Mouse (Mus musculus) neural tube, embryonic 15.5 days (tissue): ENCODE data around the gene Atp10a. TPM values are rescaled to one million over a fixed set of nuclear protein-coding genes. Genes with fewer than 3 reads are reported as not detected.

Experiments
- ATAC-seq: fragments of 200-750 bp; cut with Nextera tagmentation; 2 replicates; pipeline ENCODE4 v1.8.0; 2017; ENCODE audit warnings: mild to moderate bottlenecking, moderate TSS enrichment, moderate library complexity; ENCODE audit not compliant: low FRiP score
- H3K27ac ChIP-seq: fragments of 300-500 bp; sonication (generic); replicated peaks from 2 replicates; pipeline ENCODE4 v1.5.1; 2015; ENCODE audit warnings: mild to moderate bottlenecking, inconsistent platforms
- H3K27me3 ChIP-seq: fragments of 300-500 bp; sonication (generic); replicated peaks from 2 replicates; pipeline ENCODE4 v1.6.1; 2015; ENCODE audit warnings: inconsistent platforms
- H3K36me3 ChIP-seq: fragments of 300-500 bp; sonication (generic); 2 replicates; pipeline ENCODE4 v1.6.1; 2015; ENCODE audit warnings: inconsistent platforms
- H3K4me1 ChIP-seq: fragments of 300-500 bp; sonication (generic); 2 replicates; pipeline ENCODE4 v1.6.1; 2015; ENCODE audit warnings: inconsistent platforms
- H3K4me2 ChIP-seq: fragments of 300-500 bp; sonication (generic); 2 replicates; pipeline ENCODE4 v1.6.1; 2015; ENCODE audit warnings: inconsistent platforms, mild to moderate bottlenecking, moderate library complexity
- H3K4me3 ChIP-seq: fragments of 300-500 bp; sonication (generic); replicated peaks from 2 replicates; pipeline ENCODE4 v1.5.1; 2015; ENCODE audit warnings: mild to moderate bottlenecking, inconsistent platforms
- H3K9ac ChIP-seq: fragments of 300-500 bp; sonication (generic); replicated peaks from 2 replicates; pipeline ENCODE4 v1.6.1; 2015; ENCODE audit warnings: mild to moderate bottlenecking, inconsistent platforms
- H3K9me3 ChIP-seq: fragments of 300-500 bp; sonication (generic); replicated peaks from 2 replicates; pipeline ENCODE4 v1.6.1; 2016; ENCODE audit warnings: inconsistent platforms
- WGBS: fragments of 180-500 bp; shearing (Covaris S2); methylation state at CpG from one replicate; pipeline ENCODE4 v1.1.7; 2015; ENCODE audit warnings: mixed read lengths; 5-methylcytosine and 5-hydroxymethylcytosine counted together
- polyA plus RNA-seq: library from polyadenylated mRNA; unstranded; fragments of >200 nt; fragmentation: Nextera tagmentation; extraction: Ambion mirVana; gene quantifications from 2 replicates; pipeline ENCODE4 v1.2.1, GENCODE M21; 2015

Gene Atp10a
- polyA plus RNA-seq, 1 experiment from 2014 or later, result 1.1 TPM

DNA sequence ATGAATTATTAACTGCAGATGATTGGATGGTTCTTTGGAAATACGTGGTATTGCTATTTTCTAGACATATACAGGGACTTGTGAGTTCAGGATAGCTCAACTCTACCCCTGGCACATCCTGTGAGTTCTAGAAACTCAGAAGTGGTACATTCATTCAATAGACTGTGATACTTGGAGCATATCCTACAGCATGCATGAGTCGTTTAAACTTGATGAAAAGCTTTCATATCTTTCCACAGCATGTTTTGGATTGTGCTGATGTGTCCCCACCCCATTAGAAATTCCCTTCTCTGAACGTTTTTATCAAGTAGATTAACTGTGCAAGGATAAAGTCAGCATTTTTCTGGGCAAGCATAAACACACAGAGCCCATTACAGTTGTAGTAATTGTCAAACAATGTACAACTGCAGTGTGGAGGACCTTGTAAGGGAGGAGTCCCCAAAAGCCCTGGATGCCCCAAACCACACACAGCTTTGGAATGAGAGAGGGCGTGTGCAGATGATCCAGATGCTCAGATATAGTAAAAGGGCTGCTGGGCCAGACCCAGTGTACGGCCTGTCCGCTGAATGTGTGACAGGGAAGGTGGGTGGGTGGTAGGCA lies 35.1 kb downstream of the Atp10a start:
- Histone ChIP-seq H3K27ac (no peak overlapping the region), H3K9me3 (no peaks in the 10 kb centered on the region), H3K9ac (no peak overlapping the region), H3K4me2 (no peak overlapping the region), H3K4me1 (peaks cover 8% of the 10 kb centered on the region; the same call in 1 of the 2 replicates), H3K36me3 (no peaks in the 10 kb centered on the region), H3K27me3 (no peaks in the 10 kb centered on the region), H3K4me3 (no peak overlapping the region)
- 0 out of 2 replicates have a peak, but pooled peaks have one; percentile 45 for ATAC-seq
- 77% methylated on average over 6 of the region's 6 CpGs for WGBS

DNA sequence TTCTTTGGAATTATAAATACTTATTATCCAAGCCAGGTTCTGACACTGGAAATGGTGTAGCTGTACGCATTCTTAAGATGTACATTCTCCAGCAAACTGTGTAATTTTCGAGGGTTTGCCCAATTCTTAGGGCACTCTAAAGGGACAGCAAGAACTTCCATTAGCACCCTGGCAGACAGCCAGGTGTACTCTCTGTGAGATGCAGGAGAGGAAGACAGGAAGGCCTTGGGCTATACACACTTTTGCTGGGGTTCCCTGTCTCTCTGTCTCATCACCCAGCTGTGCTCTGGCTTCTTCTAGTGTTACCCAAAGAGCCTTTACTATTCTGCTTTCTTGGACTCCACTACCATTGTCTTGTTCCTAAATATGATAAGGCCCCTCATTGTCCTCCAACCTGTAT lies 36.7 kb downstream of the Atp10a start:
- no peak for ATAC-seq
- Histone ChIP-seq H3K9ac (no peak overlapping the region), H3K4me1 (peaks cover 8% of the 10 kb centered on the region; the same call in 1 of the 2 replicates), H3K9me3 (no peaks in the 10 kb centered on the region), H3K27me3 (no peaks in the 10 kb centered on the region), H3K4me3 (no peak overlapping the region), H3K4me2 (no peak overlapping the region), H3K27ac (no peak overlapping the region), H3K36me3 (no peaks in the 10 kb centered on the region)
- WGBS, result 80% methylated on average over 2 of the region's 2 CpGs

DNA sequence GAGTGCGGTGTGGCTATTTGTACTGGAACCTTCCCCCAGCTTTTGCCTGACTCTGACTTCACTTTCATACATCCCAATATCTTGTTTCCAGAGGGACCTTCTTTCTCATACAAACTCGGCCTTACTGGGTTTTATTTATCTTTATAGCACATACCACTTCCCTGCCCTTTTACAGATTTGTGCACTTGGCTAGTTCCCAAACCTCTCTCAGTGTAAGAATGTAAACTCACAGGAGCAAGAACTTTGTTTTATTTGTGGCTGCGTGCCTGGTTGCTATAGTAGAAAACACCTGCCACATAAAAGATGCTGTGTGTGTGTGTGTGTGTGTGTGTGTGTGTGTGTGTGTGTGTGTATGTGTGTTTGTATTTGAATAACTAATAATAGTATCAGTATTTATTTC lies 37.4 kb downstream of the Atp10a start:
- WGBS, result 59% methylated on average over 3 of the region's 3 CpGs
- H3K27ac ChIP-seq, result no peak overlapping the region
- H3K4me2 ChIP-seq, result no peak overlapping the region
- H3K4me3 ChIP-seq, result no peak overlapping the region
- no peaks in the 10 kb centered on the region for H3K27me3 ChIP-seq
- H3K36me3 ChIP-seq, result no peaks in the 10 kb centered on the region
- H3K9ac ChIP-seq, result no peak overlapping the region
- no peak for ATAC-seq
- H3K4me1 ChIP-seq, result peaks cover 8% of the 10 kb centered on the region; the same call in 1 of the 2 replicates
- H3K9me3 ChIP-seq, result no peaks in the 10 kb centered on the region

DNA sequence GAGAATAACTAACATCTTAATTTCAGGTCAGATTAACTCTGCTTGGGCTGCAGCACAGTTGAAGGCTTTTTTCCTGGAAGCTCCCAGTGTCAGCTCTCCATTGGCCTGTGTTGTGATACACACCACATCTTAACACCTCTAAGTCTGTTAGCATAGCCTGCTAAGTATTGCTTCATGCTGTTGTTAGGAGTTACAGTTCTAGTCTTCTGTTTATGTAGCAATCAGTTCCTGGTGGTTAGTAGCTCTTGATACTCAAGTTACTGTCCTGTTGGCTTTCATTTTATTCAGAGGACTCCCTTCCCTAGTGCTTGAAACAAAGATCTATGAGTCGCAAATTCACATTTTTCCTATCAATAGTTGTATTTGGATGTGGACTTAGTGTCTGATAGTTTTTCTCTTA lies 39.7 kb downstream of the Atp10a start:
- Histone ChIP-seq H3K36me3 (no peaks in the 10 kb centered on the region), H3K4me3 (no peak overlapping the region), H3K27me3 (no peaks in the 10 kb centered on the region), H3K4me1 (no peaks in the 10 kb centered on the region), H3K4me2 (no peak overlapping the region), H3K9ac (no peak overlapping the region), H3K9me3 (no peaks in the 10 kb centered on the region), H3K27ac (no peak overlapping the region)
- 95% methylated on average over 1 of the region's 1 CpGs for WGBS
- ATAC-seq, result no peak

DNA sequence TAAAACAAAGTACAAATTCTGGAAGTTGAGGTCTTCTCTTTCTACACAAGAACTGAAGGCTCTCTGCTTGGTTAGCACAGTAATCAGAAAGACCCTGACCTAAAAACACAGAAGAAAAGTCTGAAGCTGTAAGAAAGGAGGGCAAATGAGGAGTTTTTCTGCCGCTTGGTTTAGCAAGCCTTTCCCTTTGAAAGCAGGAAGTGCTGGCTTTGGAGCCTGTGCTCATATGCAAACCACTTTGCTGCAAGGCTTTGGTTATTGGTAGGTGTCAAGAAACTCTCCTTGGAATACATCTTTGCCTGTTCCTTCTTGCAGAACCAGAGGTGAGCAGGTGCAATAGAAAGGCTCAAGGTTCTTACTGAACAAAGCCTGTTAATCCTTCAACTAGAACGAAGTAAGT lies 41.1 kb downstream of the Atp10a start:
- no peak overlapping the region for H3K4me2 ChIP-seq
- WGBS, result 73% methylated on average over 2 of the region's 2 CpGs
- no peak overlapping the region for H3K4me3 ChIP-seq
- no peak overlapping the region for H3K9ac ChIP-seq
- H3K4me1 ChIP-seq, result no peaks in the 10 kb centered on the region
- no peak overlapping the region for H3K27ac ChIP-seq
- no peaks in the 10 kb centered on the region for H3K36me3 ChIP-seq
- no peaks in the 10 kb centered on the region for H3K27me3 ChIP-seq
- no peak for ATAC-seq
- H3K9me3 ChIP-seq, result no peaks in the 10 kb centered on the region

DNA sequence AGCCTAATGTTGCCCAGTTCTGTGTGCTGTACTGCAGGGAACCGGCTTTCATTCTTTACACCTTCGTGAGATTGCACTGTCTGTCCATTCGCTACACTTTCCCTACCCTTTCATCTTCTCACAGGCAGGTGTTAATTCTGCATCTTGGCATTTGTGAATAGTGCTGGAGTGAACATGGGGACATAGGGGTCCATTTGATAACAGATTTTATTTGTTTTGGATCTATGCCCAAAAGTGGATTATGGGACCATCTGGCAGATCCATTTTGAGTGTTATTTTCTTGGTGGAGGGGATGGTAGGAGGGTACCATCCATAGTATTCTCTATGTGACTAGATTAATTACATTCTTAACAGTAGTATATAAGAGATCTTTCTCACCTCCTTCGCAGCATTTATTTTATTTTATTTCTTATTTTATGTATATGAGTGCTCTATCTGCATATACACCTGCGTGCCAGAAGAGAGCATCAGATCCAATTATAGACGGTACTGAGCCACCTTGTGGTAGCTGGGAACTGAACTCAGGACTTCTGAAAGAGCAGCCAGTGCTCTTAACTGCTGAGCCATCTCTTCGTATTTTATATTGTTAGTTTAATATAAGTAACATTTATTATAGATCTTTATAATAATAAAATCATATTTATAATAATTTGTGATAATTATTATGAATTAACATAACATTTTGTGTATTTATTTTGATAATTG lies 42.9 kb downstream of the Atp10a start:
- no peaks in the 10 kb centered on the region for H3K4me1 ChIP-seq
- ATAC-seq, result no peak
- H3K27ac ChIP-seq, result no peak overlapping the region
- no peak overlapping the region for H3K4me3 ChIP-seq
- WGBS, result 80% methylated on average over 7 of the region's 7 CpGs
- no peaks in the 10 kb centered on the region for H3K9me3 ChIP-seq
- H3K36me3 ChIP-seq, result no peaks in the 10 kb centered on the region
- H3K27me3 ChIP-seq, result no peaks in the 10 kb centered on the region
- no peak overlapping the region for H3K4me2 ChIP-seq
- H3K9ac ChIP-seq, result no peak overlapping the region

DNA sequence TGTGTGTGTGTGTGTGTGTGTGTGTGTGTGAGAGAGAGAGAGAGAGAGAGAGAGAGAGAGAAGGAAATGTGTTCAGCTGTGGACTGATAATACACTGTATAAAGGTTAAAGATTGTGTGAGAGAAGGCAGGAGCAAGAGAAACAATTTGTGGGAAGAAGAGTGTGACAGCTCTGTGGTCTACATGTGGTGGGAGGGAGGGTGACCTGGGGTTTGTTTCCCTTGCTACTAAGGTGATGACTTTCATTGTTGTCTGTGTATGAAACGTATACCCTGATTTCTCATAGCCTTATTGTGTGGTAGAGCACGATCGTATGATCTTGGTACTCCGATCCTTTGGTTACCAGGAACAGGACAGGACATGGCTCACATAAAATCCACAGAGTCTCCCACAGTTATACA lies 45.3 kb downstream of the Atp10a start:
- ATAC-seq, result no peak
- Histone ChIP-seq H3K27me3 (no peaks in the 10 kb centered on the region), H3K36me3 (no peaks in the 10 kb centered on the region), H3K9ac (no peak overlapping the region), H3K4me1 (no peaks in the 10 kb centered on the region), H3K4me3 (no peak overlapping the region), H3K9me3 (no peaks in the 10 kb centered on the region), H3K4me2 (no peak overlapping the region), H3K27ac (no peak overlapping the region)
- WGBS, result 96% methylated on average over 4 of the region's 4 CpGs

DNA sequence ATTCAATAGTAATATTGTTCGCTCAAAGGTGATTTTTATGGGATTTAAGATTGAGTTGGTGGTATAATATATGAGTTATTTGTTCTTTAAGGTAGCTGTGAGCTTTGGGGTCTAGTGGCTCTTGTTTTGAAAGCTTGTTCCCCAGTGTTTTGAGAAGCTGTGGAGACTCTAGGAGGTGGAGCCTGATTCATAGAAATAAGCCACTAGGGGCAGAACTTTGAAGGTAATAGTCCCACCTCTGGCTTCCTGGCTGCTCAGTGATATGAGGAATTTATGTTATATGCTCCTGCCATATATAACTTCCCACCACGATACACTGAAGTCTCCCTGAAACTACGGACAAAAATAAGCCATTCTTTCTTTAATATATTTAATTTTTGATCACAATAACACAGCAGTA lies 49.2 kb downstream of the Atp10a start:
- H3K27me3 ChIP-seq, result no peaks in the 10 kb centered on the region

DNA sequence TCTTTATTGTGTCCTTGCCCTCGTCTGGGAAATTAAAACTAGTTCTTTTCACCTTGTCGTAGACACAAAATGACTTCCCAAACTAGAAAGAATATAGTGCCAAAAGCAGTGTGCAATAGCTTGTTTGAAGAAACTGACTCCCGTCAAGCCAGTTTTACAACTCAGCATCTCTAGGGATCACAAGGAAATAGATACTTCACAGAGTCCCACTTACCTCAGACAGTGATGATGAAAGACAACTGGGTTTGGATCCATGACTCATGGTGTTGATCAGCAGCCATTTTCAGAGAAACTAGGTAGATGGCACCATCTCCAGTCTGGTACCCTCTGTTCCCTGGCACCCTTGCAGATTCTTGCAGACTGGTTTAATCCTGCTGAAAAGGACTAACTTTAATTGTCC lies 53.3 kb downstream of the Atp10a start:
- Histone ChIP-seq H3K4me2 (no peak overlapping the region), H3K36me3 (no peaks in the 10 kb centered on the region), H3K27me3 (no peaks in the 10 kb centered on the region), H3K9ac (no peak overlapping the region), H3K27ac (no peak overlapping the region), H3K9me3 (no peaks in the 10 kb centered on the region), H3K4me1 (no peaks in the 10 kb centered on the region), H3K4me3 (no peak overlapping the region)
- no peak for ATAC-seq
- WGBS, result 79% methylated on average over 3 of the region's 3 CpGs

More for the DNA sequence above, 49.2 kb downstream of the Atp10a start:
- no peak overlapping the region for H3K27ac ChIP-seq
- 90% methylated on average over 3 of the region's 3 CpGs for WGBS
- no peak overlapping the region for H3K9ac ChIP-seq
- no peak overlapping the region for H3K4me3 ChIP-seq
- no peak for ATAC-seq
- no peaks in the 10 kb centered on the region for H3K4me1 ChIP-seq
- H3K36me3 ChIP-seq, result no peaks in the 10 kb centered on the region
- no peak overlapping the region for H3K4me2 ChIP-seq
- H3K9me3 ChIP-seq, result no peaks in the 10 kb centered on the region

DNA sequence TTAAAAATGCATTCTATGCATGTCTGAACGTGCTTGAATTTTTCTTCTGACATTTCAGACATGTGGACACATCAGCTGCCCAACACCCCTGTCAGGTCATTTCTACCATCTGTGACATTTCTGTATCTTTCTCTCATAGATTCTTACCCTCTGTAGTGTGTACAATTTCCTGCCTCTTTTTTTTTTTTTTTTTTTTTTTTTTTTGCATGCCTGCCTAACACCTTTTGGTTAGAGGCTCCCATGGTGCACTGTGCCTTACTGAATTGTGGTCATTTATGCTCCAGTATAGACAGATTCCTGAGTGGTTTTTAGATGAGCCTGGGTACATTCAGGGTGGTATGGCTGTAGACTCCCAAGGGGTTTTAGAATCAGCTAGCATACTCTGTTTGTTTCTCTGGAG lies 54.3 kb downstream of the Atp10a start:
- ATAC-seq, result no peak
- Histone ChIP-seq H3K4me2 (no peak overlapping the region), H3K9ac (no peak overlapping the region), H3K4me1 (no peaks in the 10 kb centered on the region), H3K27me3 (no peaks in the 10 kb centered on the region), H3K4me3 (no peak overlapping the region), H3K27ac (no peak overlapping the region), H3K36me3 (no peaks in the 10 kb centered on the region), H3K9me3 (no peaks in the 10 kb centered on the region)
- WGBS, result 90% methylated on average over 1 of the region's 1 CpGs

DNA sequence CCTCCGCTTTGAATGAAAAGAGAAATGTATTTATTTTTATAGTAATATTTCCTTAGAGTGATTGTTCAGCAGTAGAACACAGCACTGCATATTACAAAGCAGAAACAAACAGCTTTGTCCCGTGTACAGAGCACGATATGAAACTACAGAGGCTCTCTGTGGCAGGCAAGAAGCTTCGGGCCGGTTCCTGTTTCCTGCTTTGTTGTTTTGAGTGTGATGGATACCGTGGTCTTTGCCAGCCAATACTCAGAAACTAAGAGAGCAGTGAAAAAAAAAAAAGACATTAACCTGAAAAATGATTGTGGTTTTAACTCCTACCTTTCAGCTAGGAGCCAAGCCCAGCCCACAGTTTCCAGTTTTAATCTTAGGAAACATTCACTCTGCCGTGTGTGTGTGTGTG lies 55.8 kb downstream of the Atp10a start:
- ATAC-seq, result no peak
- H3K9ac ChIP-seq, result no peak overlapping the region
- no peak overlapping the region for H3K4me2 ChIP-seq
- no peak overlapping the region for H3K27ac ChIP-seq
- H3K4me3 ChIP-seq, result no peak overlapping the region
- no peaks in the 10 kb centered on the region for H3K4me1 ChIP-seq
- H3K27me3 ChIP-seq, result no peaks in the 10 kb centered on the region
- H3K36me3 ChIP-seq, result no peaks in the 10 kb centered on the region
- WGBS, result 89% methylated on average over 7 of the region's 7 CpGs
- no peaks in the 10 kb centered on the region for H3K9me3 ChIP-seq

DNA sequence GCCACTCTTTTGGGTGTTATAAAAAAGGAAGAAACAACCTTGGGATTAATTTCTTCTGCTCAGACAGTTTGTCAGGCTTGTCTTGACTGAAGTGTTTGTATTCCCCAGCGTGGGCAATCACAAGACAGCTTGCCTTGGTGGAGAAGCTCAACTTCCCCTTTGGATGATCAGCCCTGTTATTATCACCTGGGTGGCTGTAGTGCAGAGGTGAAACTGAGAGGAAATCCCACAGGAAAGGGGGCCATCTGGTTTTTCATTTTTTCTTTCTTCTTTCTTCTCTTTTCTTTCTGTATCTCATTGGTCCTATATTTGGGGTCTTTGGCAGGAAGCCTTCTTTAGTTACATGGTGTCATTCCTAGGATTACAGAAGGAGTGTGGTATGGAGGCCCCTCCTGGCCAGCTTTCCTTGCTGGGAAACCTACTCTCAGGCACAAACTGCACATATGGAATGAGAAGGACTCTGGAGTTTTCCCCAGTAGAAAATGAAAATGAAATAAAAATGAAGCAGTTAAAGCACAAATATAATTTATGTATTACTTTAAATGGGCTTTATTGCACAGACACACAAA lies 59.7 kb downstream of the Atp10a start:
- Histone ChIP-seq H3K27me3 (no peaks in the 10 kb centered on the region), H3K4me2 (no peak overlapping the region), H3K4me3 (no peak overlapping the region), H3K4me1 (no peaks in the 10 kb centered on the region), H3K9ac (no peak overlapping the region), H3K9me3 (no peaks in the 10 kb centered on the region), H3K27ac (no peak overlapping the region), H3K36me3 (no peaks in the 10 kb centered on the region)
- ATAC-seq, result no peak
- 75% methylated on average over 1 of the region's 1 CpGs for WGBS
